Mouse (Mus musculus): ENCODE data around the gene Olfr319. TPM values are rescaled to one million over a fixed set of nuclear protein-coding genes. Genes with fewer than 3 reads are reported as not detected.
"Not testable (repeated sequence)": the region's sequence is repeated elsewhere in the genome, so short reads cannot be mapped to it uniquely, and the experiment has no call there.

Olfr319 gene
- not detected in 2 replicates for polyA plus RNA-seq (2011; ENCODE audit: insufficient read depth, insufficient read length, low replicate concordance, missing spikeins)

DNA sequence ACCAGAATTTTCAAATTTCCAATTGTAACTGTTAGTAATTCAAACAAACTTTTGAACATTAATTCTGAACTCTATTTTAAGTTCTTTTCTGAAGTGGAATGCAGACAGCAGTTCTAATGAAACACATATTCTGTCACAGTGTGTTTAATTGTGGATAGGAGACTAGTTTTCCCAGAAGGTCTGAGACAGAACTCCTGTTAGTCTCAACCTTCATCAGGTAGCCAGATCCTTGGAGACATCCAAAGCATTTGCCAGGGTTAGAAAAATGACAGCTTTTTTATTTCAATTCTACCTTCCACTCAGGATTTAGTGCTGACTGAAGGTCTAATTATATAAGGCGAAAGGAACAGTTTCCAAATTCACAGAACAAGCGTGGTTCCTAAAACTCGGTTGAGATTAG, at the start of gene Olfr319:
Gene Olfr319, plus strand, starts transcription at position 301 of the 400 bp plus-strand sequence.
- 82% methylated on average over 3 of the region's 3 CpGs for WGBS
- Histone ChIP-seq H3K4me1 (ENCODE audit: control insufficient read depth, insufficient read depth, low read length) (no peaks in the 10 kb centered on the region), H3K4me3 (replicated peaks; ENCODE audit: control insufficient read depth, low read depth, low read length) (no peak within 1 kb of the TSS), H3K27ac (ENCODE audit: control insufficient read depth, insufficient read depth, low read depth, low read length, poor library complexity) (no peak within 1 kb of the TSS)
- TF ChIP-seq POLR2A (IDR thresholded peaks at IDR 0.05; ENCODE audit: borderline replicate concordance, control insufficient read depth, low read depth, low read length), result no peak
- TF ChIP-seq CTCF (IDR thresholded peaks at IDR 0.05; ENCODE audit: control insufficient read depth, insufficient read depth, low read length), result no peak

DNA sequence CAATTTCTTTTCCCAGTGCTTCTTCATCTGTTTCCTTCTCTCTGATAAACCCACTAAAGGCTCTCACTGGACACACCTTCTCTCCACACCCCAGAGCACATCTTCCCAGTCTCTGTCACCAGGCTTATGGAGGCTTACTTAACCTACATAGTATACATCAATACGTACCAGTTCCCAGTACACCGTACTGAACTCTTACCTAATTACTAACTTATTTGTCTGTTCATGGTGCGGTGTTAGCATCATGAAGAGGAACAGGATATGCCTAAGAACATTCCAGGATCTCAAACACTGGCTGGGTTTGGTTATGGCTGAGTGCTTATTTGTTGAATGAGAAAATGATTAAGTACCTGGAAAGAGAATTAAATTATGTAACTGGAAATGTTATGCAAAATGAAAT, 43.8 kb upstream of the Olfr319 start:
- Histone ChIP-seq H3K4me3 (replicated peaks; ENCODE audit: control insufficient read depth, low read depth, low read length) (no peak overlapping the region), H3K4me1 (ENCODE audit: control insufficient read depth, insufficient read depth, low read length) (no peaks in the 10 kb centered on the region), H3K27ac (ENCODE audit: control insufficient read depth, insufficient read depth, low read depth, low read length, poor library complexity) (no peak overlapping the region)
- 88% methylated on average over 3 of the region's 3 CpGs for WGBS
- TF ChIP-seq POLR2A (IDR thresholded peaks at IDR 0.05; ENCODE audit: borderline replicate concordance, control insufficient read depth, low read depth, low read length), result no peak
- TF ChIP-seq CTCF (IDR thresholded peaks at IDR 0.05; ENCODE audit: control insufficient read depth, insufficient read depth, low read length), result no peak

DNA sequence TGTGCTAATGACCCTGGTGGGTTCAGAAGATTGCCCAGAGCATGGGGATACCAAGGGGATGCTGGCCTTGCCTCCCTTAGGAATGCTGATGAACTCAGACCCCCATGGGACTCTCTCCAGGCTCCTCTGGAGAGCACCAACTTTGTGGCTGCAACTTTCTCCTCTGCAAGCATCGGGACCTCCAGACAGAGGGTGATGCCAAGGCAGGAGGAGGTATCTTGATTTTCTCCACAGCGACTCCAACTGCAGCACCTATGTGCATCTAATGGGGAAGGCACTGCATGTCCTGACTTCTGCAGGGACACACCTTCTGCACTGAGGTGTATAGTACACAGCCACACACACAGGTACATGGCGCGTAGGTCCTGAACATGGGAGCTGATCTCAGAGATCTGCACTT, 40.4 kb upstream of the Olfr319 start, which contains the start of gene Olfr322:
Gene Olfr322, plus strand, starts transcription at position 187 of the 400 bp plus-strand sequence.
- H3K27ac ChIP-seq (ENCODE audit: control insufficient read depth, insufficient read depth, low read depth, low read length, poor library complexity), result no peak within 1 kb of the TSS
- no peak within 1 kb of the TSS for H3K4me3 ChIP-seq (replicated peaks; ENCODE audit: control insufficient read depth, low read depth, low read length)
- 76% methylated on average over 4 of the region's 4 CpGs for WGBS
- no peaks in the 10 kb centered on the region for H3K4me1 ChIP-seq (ENCODE audit: control insufficient read depth, insufficient read depth, low read length)
- TF ChIP-seq POLR2A (IDR thresholded peaks at IDR 0.05; ENCODE audit: borderline replicate concordance, control insufficient read depth, low read depth, low read length) (no peak), CTCF (IDR thresholded peaks at IDR 0.05; ENCODE audit: control insufficient read depth, insufficient read depth, low read length) (no peak)

DNA sequence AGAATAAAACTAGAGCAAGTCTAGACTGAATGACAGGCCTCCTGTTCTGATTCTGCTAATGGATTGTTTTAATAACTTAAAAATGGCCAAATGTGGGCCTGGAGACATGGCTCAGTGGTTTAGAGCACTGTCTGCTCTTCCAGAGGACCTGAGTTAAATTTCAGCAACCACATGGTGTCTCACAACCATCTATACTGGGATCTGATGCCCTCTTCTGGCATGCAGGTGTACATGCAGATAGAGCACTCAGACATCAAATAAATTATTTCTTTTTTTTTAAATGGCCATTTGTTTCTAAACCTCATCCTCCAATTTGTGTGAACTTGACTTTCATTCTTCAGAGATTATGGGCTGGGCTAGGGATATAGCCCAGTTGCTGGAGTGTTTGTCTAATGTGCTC, 29.7 kb upstream of the Olfr319 start:
- no peaks in the 10 kb centered on the region for H3K4me1 ChIP-seq (ENCODE audit: control insufficient read depth, insufficient read depth, low read length)
- no peak for TF ChIP-seq POLR2A (IDR thresholded peaks at IDR 0.05; ENCODE audit: borderline replicate concordance, control insufficient read depth, low read depth, low read length)
- no peak for TF ChIP-seq CTCF (IDR thresholded peaks at IDR 0.05; ENCODE audit: control insufficient read depth, insufficient read depth, low read length)
- H3K27ac ChIP-seq (ENCODE audit: control insufficient read depth, insufficient read depth, low read depth, low read length, poor library complexity), result no peak overlapping the region
- no peak overlapping the region for H3K4me3 ChIP-seq (replicated peaks; ENCODE audit: control insufficient read depth, low read depth, low read length)

DNA sequence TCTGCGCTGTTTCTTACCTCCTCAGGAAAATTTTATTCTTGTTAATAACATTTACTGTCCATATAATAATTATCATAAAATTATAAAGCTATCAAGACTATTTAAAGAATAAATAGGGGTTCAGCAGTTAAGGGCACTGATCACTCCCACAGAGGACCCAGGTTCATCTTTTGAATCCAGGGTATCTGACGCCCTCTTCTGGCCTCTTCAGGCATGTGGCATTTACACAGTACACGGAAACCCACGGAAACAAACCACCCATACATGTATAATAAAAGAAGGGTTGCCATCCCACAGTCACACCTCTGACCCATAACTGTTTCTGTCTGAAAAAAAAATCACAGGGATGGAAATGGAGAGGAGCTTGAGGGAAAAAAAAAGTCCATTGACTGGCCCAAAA, 27.1 kb upstream of the Olfr319 start:
- H3K4me3 ChIP-seq (replicated peaks; ENCODE audit: control insufficient read depth, low read depth, low read length), result no peak overlapping the region
- no peak for TF ChIP-seq CTCF (IDR thresholded peaks at IDR 0.05; ENCODE audit: control insufficient read depth, insufficient read depth, low read length)
- no peak for TF ChIP-seq POLR2A (IDR thresholded peaks at IDR 0.05; ENCODE audit: borderline replicate concordance, control insufficient read depth, low read depth, low read length)
- no peak overlapping the region for H3K27ac ChIP-seq (ENCODE audit: control insufficient read depth, insufficient read depth, low read depth, low read length, poor library complexity)
- 40% methylated on average over 4 of the region's 4 CpGs for whole genome bisulfite sequencing
- no peaks in the 10 kb centered on the region for H3K4me1 ChIP-seq (ENCODE audit: control insufficient read depth, insufficient read depth, low read length)

DNA sequence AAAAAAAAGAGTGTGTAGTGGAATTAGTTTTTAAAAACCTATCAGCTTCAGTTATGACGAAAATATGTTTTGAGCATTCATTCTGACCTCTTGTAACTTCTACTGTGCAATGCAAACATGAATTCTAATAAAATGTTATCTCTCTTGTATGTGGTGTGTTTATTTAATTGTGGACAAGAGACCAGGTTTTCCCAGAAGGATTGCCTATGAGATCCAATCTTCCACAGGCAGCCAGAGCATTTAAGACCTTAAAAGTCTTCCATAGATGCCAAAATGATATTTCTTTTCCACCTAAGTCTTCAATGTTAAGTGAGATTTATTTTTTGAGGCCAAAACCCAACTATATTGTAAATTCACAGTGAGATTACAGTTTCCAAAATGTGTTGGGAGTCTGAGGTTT, 18.2 kb upstream of the Olfr319 start, which contains the start of gene Olfr320:
Gene Olfr320, plus strand, starts transcription at position 301 of the 400 bp plus-strand sequence.
- H3K27ac ChIP-seq (ENCODE audit: control insufficient read depth, insufficient read depth, low read depth, low read length, poor library complexity), result no peak within 1 kb of the TSS
- 74% methylated on average over 1 of the region's 1 CpGs for WGBS
- no peaks in the 10 kb centered on the region for H3K4me1 ChIP-seq (ENCODE audit: control insufficient read depth, insufficient read depth, low read length)
- TF ChIP-seq CTCF (IDR thresholded peaks at IDR 0.05; ENCODE audit: control insufficient read depth, insufficient read depth, low read length) (no peak), POLR2A (IDR thresholded peaks at IDR 0.05; ENCODE audit: borderline replicate concordance, control insufficient read depth, low read depth, low read length) (no peak)
- no peak within 1 kb of the TSS for H3K4me3 ChIP-seq (replicated peaks; ENCODE audit: control insufficient read depth, low read depth, low read length)

DNA sequence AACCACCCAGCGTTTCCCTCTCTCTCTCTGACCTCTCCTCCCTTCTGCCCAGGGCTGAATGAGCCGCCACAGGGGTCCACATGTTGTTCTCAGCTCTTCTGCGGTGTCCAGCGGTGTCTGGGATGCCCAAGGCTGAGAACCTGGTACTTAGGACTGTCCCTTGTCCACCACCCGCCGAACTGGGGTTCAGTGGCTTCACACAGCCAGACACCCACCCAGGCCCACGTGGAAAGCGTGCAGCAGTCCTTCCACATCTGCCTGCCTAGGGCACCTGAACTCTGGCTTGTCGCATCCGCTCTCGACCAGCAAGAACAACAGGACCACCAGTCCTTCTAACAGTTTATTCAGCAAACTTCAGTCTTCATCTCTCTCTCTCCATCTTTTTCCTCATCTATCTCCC, 10.1 kb downstream of the Olfr319 start:
- Histone ChIP-seq H3K4me3 (replicated peaks; ENCODE audit: control insufficient read depth, low read depth, low read length) (no peak overlapping the region), H3K27ac (ENCODE audit: control insufficient read depth, insufficient read depth, low read depth, low read length, poor library complexity) (no peak overlapping the region), H3K4me1 (ENCODE audit: control insufficient read depth, insufficient read depth, low read length) (no peaks in the 10 kb centered on the region; the same call in 1 of the 2 replicates)
- TF ChIP-seq CTCF (IDR thresholded peaks at IDR 0.05; ENCODE audit: control insufficient read depth, insufficient read depth, low read length) (no peak), POLR2A (IDR thresholded peaks at IDR 0.05; ENCODE audit: borderline replicate concordance, control insufficient read depth, low read depth, low read length) (no peak)
- WGBS, result 76% methylated on average over 11 of the region's 11 CpGs

DNA sequence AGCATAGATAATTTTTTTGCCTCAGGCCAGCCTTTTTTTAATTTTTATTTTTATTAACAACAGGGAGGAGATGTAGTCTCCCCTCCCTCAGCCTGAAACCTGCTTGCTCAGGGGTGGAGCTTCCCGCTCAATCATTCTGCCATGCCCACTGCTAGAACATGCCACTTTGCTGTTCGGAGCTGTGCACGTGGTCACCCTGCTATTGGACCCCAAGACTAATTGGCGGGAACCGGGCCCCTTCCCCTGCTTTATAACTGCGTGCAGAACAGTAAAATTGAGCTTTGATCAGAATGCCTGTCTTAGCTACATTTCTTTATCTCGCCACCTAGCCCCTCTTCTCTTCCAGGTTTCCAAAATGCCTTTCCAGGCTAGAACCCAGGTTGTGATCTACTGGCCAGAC, 18.8 kb downstream of the Olfr319 start:
- H3K4me3 ChIP-seq (replicated peaks; ENCODE audit: control insufficient read depth, low read depth, low read length); H3K4me1 ChIP-seq (ENCODE audit: control insufficient read depth, insufficient read depth, low read length); H3K27ac ChIP-seq (ENCODE audit: control insufficient read depth, insufficient read depth, low read depth, low read length, poor library complexity): not testable (repeated sequence)
- WGBS, result 81% methylated on average over 7 of the region's 7 CpGs

DNA sequence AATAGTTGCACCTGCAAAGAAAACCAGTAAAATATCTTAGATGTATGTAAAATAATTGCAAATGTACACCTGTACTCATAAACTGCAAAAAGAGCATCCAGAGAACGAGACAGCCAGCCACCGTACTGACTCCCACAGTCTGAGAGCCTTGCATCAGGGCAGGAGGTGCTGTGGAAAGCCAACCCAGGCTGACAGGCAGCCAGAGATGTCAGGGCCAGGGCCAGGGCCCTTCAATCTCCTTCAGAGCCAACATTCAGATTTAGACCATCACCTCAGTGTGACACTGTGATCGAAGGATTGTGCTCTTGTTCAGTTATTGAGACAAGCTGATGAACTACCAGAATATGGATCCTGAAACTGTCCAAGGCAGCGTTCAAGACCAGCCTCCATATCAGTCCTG, 20.7 kb downstream of the Olfr319 start:
- Histone ChIP-seq H3K4me1 (ENCODE audit: control insufficient read depth, insufficient read depth, low read length) (no peaks in the 10 kb centered on the region), H3K4me3 (replicated peaks; ENCODE audit: control insufficient read depth, low read depth, low read length) (no peak overlapping the region), H3K27ac (ENCODE audit: control insufficient read depth, insufficient read depth, low read depth, low read length, poor library complexity) (no peak overlapping the region)
- WGBS, result 76% methylated on average over 4 of the region's 4 CpGs
- TF ChIP-seq CTCF (IDR thresholded peaks at IDR 0.05; ENCODE audit: control insufficient read depth, insufficient read depth, low read length) (no peak), POLR2A (IDR thresholded peaks at IDR 0.05; ENCODE audit: borderline replicate concordance, control insufficient read depth, low read depth, low read length) (no peak)

Measured in bone marrow, adult 2 months (tissue).